Mouse (Mus musculus): ENCODE data around the gene Trim17.

Gene Trim17

GRCm38 (mm10) chr11:58995061-58995806 lies 40.7 kb downstream of the Trim17 start:
- no peak for DNase-seq

- no peak for DNase-seq
These were observed 41.4 kb downstream of the Trim17 start for GRCm38 (mm10) chr11:58995807-58996370.

DNA sequence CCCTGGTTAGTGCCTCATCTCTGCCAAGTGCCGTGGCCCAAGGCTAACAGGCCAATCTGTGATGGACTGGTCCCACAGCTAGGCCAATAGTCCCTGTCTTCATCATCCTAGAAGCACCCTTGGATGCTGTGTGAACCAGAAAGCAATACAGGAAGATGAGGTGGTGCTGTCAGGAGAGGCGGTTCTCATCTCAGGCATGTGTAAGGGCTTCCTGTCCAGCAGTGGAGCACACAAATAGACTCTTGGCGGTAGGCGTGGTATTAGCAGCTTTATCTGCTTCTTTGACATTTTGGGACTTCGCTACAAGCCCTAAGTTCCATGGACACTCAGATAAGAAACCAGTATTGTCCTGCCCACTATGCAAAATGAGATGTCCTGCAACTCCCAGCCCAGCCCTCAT lies 43.1 kb downstream of the Trim17 start:
- no peak for DNase-seq

- peak; percentile 27 to 44 for DNase-seq
These were observed 44.7 kb downstream of the Trim17 start for GRCm38 (mm10) chr11:58999158-58999557.

- no peak for DNase-seq
These were observed 45.3 kb downstream of the Trim17 start for GRCm38 (mm10) chr11:58999830-59000229.

GRCm38 (mm10) chr11:59000635-59001034 lies 46.1 kb downstream of the Trim17 start:
- DNase-seq = no peak

GRCm38 (mm10) chr11:59002327-59003079 lies 48.0 kb downstream of the Trim17 start:
- no peak for DNase-seq

- DNase-seq = peak; percentile 62 to 72
These were observed 60.6 kb downstream of the Trim17 start for GRCm38 (mm10) chr11:59015052-59015451.
